Mouse (Mus musculus): ENCODE results near the gene Pacsin1. TPM values are rescaled to one million over a fixed set of nuclear protein-coding genes. Genes with fewer than 3 reads are reported as not detected.

The Pacsin1 gene
- total RNA-seq, 1 experiment from 2014 or later: not detected

DNA sequence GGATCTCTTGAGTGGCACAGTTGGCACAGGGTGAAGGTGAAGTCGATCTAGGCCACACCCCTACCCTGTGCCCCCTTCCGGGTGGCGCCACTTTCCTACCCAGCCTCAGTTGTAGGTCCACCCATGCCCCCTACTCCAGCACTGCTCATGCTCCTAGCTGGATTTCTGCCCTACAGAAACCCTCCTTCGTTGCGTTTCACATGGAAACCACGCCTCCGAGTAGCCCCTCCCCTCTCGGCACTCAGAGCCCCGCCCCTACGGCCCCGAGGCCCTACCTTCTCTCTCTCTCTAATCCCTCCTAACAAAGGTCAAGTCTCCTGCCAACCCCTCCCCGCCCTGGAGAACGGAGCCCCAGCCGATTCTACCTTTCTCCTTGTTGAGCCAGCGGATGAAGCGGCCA, 61.5 kb downstream of the Pacsin1 start:
- ATAC-seq (replicated peaks; ENCODE audit: low read depth, poor library complexity, severe bottlenecking): peak; percentile 46

DNA sequence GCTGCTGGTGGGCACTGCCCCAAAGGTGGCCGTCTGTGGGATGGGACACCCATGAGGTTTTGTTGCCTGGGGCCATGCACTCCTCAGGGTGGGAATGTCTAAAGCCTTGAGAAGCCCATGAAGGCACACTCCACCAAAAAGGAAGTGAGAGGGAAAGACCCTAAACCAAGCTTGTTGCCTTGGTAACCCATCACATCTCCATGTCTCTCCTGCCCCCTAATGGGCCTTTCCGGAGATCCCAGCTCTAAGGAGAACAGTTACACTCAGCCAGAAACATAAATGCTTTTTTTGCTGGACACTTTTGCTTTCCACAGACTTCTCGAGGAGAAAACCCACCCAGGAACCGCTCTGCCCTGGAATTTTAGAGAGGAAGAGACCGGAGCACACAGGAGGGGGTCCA, 62.9 kb downstream of the Pacsin1 start:
- ATAC-seq (replicated peaks; ENCODE audit: low read depth, poor library complexity, severe bottlenecking): no peak

DNA sequence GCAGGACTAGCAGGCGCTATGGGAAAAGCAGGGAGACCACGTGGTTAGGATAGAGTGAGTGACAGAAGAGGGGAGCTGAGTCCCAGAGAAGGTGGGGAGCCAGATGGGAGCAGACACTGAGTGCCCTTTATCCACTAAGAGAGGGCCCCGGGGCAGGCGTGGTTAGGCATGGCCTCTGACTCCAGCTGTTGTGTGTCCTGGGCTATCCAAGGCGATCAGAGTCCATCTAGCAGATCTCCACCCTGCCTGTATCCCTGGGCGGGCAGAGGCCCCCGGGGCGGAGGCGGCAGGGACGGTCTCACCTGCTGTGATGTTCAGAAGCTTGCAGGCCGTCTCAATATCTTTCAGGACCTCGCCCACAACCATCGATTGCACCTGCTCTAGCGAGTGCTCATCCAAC, 64.4 kb downstream of the Pacsin1 start:
- no peak for ATAC-seq (replicated peaks; ENCODE audit: low read depth, poor library complexity, severe bottlenecking)

DNA sequence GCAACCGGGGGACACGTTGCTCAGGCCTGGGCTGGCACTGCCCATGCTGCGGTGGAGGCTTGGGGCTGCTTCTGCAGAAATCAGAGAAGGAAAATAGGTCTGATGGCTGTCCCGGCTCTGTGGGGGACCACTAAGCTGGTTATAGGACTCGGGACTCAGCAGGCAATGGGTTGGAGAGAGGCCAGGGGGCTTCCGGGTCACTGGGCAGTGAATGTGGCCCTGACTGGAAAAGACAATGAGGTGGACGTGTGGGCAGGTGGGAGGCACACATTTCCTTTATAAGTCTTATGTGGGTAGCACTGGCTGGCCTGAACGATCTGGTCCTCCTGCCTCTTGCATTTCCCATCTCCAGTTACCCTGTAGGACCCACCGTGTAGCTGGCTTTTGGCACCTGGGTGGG, 65.0 kb downstream of the Pacsin1 start:
- no peak for ATAC-seq (replicated peaks; ENCODE audit: low read depth, poor library complexity, severe bottlenecking)

DNA sequence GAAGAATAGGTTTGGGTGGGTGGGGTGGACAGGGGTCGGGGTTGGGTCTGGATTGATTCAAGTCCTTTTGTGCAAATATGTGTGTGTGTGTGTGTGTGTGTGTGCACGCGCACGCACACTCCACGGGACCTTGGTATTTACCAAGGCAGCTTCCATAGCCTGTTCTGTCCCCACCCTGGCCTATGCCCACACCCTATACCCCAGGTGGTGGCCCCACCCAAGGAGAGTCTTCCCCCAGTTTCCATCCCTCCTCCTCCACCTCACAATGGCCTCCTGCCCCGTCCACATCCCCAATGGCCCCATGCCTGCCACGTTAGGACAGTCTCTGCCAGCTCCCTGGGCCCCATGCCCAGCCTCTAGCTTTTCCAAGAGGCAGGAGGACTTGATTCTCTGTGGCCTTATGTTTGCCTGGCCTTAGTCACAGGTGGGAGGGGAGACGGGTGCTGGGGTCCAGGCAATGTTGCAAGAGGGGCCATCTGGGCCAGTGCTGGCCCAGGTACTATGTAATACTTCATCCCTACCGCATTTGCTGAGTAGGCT, 65.9 kb downstream of the Pacsin1 start:
- ATAC-seq (replicated peaks; ENCODE audit: low read depth, poor library complexity, severe bottlenecking): no peak

DNA sequence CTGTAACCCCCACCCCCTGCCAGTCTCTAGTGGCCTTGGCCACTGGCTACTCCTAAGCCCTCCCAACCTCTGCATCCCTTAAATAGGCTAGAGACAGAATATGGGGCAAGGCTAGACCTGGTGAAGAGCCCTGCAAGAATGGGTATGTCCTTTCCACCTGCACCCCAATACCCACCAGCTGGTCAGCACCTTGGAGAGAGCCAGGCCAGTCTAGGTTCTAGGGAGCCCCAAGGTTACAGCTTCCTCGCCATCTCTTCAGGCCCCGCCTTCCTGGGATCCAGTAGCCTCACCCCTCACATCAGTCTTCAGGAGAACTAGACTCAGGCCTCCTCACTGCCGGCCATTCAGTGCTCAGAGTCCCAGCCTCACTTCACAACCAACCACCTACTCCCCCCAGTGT, 69.0 kb downstream of the Pacsin1 start:
- peak; percentile 45 for ATAC-seq (replicated peaks; ENCODE audit: low read depth, poor library complexity, severe bottlenecking)

DNA sequence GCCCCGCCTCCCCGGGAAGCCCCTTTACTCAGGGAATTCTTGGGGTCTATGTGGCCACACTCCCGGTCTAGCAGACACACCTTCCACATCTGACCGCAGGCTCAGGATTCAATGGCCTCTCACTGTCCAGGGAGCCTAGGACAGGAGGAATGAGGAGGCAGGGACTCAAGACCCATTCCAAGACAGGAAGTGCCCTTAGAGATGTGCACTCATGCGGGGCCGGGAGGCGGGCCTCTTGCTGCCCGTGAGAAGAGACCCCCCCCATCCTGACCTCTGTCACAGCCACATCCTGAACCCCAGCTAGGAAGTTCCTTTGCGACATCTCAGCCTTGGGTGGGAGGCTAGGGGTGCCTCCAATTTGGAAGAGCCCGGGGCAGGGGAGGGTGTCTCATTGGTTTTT, 69.7 kb downstream of the Pacsin1 start:
- ATAC-seq (replicated peaks; ENCODE audit: low read depth, poor library complexity, severe bottlenecking): 0 out of 2 replicates have a peak, but pooled peaks have one; percentile 13

DNA sequence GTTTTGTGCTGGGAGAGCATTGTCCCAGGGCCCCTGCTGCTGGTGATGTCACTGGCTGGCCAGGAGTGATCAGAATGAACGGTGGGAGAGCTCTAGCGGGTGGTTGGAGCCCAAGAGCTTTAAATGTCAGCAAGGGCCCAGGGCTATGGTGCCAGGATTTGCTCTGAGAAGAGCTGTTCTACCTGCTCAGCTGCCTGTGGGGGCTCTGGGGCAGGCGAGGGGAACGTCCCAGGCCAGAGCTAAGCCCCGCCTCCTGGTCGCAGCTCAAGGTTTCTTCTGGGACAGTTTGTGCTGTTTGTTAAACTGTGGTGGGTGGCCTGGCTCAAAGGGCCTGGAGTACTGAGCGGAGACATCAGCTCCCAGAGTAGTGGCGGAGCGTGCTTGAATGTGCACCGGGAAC, 70.1 kb downstream of the Pacsin1 start:
- no peak for ATAC-seq (replicated peaks; ENCODE audit: low read depth, poor library complexity, severe bottlenecking)

DNA sequence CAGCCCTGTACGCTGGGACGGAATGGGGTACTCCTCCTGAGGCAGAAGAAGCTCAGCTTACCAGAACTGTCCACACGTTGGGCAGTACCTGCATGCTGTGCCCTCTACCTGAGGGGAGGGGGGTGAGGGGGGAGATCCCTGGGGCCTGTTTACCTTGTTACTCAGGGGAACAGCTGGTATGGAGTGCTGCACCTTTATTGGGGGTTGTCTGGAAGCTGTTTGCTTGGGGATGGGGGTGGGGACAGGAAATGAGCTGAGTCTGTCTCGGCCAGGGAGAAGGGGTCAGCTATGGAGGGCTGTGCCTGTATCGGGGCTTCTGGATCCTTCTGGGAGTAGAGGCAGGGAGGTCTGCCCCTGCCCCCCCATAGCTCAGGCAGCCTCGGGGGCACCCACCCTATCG, 71.2 kb downstream of the Pacsin1 start:
- ATAC-seq (replicated peaks; ENCODE audit: low read depth, poor library complexity, severe bottlenecking): no peak

DNA sequence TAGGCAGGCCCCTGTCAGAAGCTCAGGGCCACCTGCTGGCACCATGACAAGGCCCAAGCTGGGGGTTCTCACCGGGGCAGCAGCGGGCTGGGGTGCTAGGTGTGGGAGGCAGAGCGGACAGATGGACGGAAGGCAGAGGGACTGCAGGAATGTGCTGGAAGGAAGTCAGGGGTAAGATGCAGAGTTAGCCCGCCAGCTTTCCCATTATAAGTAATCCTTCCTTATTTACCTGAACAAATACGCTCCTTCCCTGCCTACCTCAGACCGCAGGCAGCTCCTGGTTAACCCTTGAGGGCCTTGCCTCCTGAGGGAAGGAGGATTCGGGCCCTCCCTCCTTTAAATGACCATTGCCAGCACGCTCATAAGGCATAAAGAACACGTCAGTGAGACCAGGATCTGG, 73.5 kb downstream of the Pacsin1 start, which contains the start of gene Spdef:
TSS of gene Spdef (minus strand) at position 186 of the 400 bp plus-strand sequence.
- no peak for ATAC-seq (replicated peaks; ENCODE audit: low read depth, poor library complexity, severe bottlenecking)

DNA sequence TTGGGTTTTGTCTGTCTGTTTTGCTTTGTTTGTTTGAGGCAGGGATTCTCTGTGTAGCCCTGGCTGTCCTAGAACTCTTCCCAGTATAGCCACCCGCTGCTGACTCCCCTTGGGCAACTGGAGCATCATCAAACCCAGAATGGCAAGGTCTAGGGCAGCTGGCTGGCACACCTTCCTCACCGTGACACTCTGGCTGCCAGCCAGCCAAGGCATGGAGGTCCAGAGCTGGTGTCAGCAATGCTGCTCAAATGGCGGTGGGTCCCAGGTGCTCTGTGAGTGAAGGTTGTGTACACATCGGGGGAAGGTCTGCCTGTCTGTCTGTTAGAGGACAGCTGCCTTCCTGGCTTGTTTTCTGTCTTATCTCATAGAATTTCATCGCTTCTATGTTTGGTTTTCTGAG, 76.8 kb downstream of the Pacsin1 start:
- ATAC-seq (replicated peaks; ENCODE audit: low read depth, poor library complexity, severe bottlenecking): no peak

DNA sequence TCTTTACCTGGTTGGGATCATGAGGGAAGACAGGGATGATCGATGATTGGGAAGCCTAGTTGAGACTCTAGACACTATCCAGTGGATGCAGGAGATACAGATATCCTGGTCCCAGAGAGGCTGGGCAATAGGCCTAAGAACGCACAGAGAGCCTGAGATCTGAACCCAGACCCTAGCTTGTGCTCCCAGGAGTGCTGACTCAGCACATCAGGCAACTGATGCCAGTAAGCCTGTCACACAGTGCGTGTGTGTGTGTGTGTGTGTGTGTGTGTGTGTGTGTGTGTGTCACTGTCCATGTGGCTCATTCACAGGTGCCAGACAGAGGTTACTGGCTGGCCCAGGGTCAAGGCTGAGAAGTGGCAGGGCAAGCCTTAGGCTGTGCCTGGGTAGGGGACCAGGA, 77.4 kb downstream of the Pacsin1 start:
- no peak for ATAC-seq (replicated peaks; ENCODE audit: low read depth, poor library complexity, severe bottlenecking)

DNA sequence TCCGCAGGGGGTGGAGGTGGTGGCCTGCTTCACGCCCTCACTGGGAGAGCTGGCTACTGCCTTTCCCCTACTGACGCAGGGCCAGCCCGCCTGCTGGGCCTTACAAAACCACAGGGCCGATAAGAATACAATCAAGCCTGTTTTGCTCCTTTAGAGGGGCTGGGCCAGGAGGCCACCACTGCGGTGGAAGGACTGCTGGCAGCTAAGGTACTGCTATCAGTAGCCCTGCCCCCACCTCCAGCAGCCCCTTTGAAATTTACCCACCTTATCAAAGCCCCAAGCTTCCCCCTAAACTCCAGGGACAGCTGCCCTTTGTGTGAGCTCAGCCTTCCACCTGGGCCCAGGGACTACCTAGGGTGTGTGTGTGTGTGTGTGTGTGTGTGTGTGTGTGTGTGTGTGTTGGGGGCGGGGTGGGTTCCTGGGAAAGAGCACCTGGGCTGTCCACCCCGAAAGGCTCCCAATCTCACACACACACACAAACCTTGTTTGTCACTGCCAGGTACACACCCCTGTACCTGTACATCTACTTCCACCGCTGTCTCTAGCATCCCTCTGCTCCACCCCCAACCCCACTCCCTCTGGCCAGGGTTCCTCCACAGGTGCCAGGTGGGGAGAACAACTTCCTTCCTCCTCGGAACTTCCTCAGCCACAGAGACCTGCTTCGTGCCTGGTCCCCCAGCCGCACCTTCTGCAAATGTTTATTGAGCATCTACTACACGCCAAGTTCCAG, 79.2 kb downstream of the Pacsin1 start:
- peak; percentile 37 for ATAC-seq (replicated peaks; ENCODE audit: low read depth, poor library complexity, severe bottlenecking)

DNA sequence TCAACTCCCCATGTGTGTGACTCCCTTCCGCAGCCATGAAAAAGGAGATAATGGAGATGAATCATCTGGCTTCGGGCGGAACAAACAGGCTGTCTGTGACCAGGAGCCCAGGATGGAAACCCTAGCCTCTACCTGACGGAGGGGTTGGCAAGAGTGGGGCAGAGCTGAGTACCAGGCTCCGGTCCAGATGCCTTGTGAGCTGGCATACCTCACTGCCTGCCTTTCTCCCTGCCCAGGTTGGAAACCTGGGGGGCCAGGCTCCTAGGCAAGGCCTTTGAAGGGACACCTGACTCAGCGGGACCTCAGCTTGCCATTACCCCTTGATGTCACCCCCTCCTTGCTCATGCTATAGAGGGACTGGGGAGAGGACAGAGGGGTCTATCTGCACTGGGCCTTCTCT, 85.7 kb downstream of the Pacsin1 start:
- no peak for ATAC-seq (replicated peaks; ENCODE audit: low read depth, poor library complexity, severe bottlenecking)

DNA sequence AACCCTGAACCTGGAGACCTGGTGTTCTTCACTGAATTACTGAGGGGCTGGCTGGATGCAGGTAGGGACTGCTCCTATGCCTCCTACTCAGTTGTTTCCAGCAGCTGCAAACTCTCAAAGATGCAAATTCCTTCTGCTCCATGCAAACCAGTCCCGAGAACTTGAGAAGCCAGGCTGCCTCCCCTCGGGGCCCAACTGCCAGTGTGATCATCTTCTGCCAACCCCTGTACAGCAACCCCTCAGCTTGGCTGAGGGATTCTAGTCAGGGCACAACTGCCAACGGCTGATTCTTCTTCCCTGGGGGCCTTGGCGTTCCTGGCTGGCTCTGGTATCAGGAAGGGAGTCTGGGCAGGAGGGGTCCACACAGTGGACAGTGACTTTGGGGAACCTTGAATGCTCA, 91.1 kb downstream of the Pacsin1 start:
- no peak for ATAC-seq (replicated peaks; ENCODE audit: low read depth, poor library complexity, severe bottlenecking)

DNA sequence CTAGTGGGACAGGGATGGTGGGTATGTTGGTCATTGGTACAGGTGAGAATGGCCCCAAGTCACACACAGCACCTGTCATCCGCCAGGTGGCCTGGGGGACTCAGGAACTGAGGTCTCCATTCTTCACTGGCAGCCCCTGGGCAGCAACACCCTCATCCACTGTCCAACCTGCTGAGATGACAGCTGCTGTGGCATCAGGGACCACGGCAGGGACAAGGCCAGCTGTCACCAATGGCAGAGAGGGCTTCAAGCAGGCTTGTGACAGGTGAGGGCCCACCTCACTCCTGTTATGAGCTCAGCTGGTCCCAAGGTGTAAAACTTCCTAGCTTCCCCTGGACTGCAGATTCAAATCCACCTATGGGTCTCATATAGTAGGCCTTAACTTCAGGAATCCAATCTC, 92.8 kb downstream of the Pacsin1 start:
- ATAC-seq (replicated peaks; ENCODE audit: low read depth, poor library complexity, severe bottlenecking): no peak

DNA sequence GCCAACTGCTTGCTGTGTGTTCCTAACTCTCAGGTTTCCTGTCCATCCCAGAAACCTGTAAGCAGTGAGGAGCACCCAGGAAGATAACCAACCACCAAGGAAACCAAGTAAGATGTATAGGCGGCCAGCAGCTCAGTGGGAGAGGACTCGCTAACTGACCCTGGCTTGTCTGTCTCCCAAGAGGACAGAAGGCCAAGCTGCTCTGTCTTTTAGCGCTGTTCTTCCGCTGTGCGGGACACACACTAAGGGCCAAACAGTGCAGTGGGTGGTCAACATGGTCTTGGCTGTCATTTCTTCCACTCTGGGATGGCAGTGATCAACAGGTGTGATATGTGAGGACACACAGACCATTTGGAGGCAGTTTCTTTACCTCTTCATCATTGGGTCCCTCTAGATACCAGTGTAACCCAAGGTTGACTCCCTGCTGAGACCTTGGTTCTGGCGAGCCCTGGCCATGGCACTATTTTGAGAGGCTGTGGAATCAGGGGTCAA, 95.2 kb downstream of the Pacsin1 start:
- ATAC-seq (replicated peaks; ENCODE audit: low read depth, poor library complexity, severe bottlenecking): no peak

DNA sequence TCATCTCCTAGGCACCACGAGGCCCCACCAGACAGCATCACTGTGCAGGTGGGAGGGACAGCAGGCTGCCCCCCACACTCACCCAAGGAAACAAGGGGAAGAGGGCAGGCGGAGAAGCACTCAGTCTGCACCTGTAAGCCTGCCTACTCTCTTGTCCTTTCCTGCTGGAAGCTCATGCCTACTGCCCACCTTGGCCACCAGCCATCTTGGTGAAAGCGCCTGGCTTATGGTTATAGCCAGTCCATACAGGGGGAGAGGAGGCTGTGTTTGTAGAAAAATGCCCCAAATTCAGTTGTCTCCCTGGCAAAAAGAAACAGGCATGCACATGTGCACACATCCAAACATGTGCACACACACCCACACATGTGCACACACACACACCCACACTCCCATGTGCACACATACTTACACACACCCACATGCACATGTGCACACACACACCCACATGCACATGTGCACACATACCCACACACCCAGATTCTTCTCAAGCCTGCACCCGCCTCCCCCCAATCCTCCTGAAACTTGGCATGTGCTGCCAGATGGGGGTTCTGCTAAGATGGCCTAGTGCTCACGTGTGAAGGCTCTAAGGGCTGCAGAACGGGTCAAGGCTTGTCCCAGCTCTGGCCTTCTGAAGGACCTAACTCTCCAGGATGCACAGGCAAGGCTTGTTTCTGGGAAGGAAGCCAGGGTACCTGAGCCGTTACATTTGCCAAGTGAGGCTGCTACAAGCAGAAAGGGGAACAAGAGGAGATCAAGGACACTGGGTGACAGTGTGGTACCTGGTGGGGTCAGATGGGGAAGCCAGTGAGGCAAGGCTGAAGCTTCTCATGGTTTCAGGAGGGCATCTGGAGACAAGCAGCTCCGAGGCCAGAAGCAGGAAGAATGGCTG, 96.2 kb downstream of the Pacsin1 start:
- ATAC-seq (replicated peaks; ENCODE audit: low read depth, poor library complexity, severe bottlenecking): no peak

DNA sequence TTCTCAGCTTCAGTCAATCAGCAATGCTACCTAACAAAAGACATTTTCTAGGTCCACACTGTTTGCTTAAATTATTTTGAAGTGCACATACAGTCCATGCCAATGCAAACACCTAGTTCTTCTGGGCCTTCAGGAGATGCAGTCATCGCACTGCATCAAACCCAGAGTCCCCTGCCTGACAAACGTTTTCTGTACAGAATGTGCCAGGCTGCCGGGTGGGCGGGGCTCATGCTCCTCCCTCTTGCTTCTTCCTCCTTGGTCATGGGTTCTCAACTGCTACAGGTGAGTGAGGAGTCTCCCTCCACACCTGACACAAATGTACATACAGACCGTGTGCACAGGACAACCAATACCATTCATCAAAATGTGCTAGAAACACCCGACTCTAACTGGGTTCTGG, 104.9 kb downstream of the Pacsin1 start:
- no peak for ATAC-seq (replicated peaks; ENCODE audit: low read depth, poor library complexity, severe bottlenecking)
